Mouse (Mus musculus): ENCODE measurements at regions not wholly inside any gene's neighbourhood (a gene's known extent, or its start where the extent isn't known, plus 50 kb on each side); places are given as distances from the start of the nearest gene placed in this dataset.

DNA sequence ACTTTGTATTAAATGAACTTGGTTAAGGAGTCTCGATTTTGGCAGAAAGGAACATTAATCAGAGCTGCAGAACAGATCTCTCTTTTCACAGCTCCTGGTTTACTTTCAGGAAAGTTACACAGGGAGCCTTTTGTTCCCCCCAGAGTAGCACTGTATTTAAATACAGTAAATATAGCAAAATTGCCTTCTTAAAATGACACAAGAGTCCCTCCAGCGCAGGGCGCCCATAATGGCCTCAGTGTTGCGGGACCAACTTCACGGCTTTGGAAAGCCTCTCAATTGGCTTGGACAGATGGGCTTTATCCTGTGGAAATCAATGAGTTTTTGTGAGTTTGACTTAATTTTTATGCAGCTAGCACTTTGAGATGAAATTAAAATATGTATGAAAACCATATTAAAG is 588.3 kb upstream of the Sall1 start:
- no peak for TF ChIP-seq CTCF (IDR thresholded peaks at IDR 0.05; ENCODE audit: borderline replicate concordance, insufficient read depth, low read length)
- no peak for TF ChIP-seq POLR2A (IDR thresholded peaks at IDR 0.05; ENCODE audit: low read depth, low read length)
